Mouse (Mus musculus): ENCODE measurements around the gene Evi5.

The Evi5 gene

DNA sequence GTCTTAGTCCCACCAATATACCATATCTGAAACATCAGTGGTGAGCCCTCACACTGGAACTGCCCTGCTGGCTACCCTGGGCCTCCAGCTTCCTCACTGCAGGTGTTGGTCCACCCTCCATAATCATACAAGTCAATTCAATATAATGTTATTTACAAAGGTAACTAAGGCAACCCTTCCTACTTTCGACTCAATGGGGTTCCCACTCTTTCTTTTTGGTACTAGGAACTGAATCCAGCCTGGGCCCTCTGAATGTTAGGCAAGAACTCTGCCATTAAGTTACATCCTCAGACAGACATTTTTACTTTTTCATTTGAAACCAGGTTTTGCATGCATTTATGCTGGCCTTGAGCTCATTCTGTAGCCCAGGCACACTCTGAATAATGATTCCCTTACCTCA lies 168.6 kb downstream of the Evi5 start:
- no peak for DNase-seq (ENCODE audit: low spot score)

- no peak for DNase-seq (ENCODE audit: low spot score)
These were observed 169.2 kb downstream of the Evi5 start for GRCm38 (mm10) chr5:107705756-107706155.

DNA sequence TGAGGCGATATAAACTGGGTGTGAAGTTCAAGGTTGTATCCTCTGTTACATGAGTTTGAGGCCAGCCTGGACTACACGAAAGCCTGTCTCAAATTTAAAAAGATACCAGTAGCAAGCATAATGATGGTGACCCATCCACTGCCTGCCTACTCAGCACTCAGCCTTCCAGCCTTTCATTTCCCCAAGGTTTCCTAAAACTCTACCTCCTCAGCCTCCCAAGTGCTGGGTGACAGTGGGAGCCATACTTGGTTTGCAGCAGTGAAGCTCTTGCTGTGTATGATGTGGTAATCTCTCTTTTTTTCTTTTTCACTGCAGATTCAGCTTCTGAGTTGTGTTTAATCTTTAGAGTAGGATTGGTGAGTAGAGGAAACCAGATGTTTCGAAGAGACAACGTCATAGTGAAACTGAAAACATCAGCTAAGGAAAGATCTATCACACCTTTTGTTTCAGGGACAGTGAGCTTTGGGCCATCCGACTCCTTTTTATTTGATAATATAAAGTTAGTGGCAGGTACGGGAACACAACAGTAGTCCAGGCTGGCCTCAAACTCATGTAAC lies 171.6 kb downstream of the Evi5 start:
- DNase-seq (ENCODE audit: low spot score), result no peak

GRCm38 (mm10) chr5:107701658-107702057 lies 173.2 kb downstream of the Evi5 start:
- DNase-seq (ENCODE audit: low spot score), result no peak

DNA sequence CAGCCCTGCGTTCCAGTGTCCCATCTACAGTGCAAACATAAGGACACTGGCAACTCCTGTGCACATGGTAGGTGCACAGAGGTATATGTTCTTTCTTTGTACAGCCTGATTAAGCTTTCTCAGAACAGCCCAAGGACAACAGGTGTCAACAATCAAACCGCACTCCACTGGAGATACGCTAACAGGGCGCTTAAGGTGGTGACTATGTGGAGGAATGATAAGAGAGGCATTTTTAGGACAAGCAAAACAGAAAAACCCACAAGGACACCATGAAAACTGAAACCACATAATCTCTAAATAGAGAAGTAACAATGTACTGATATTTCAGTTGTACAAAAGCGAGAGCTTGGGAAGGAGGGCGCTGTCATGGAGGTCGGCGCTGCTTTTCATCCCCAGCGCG lies 174.0 kb downstream of the Evi5 start:
- no peak for DNase-seq (ENCODE audit: low spot score)

- DNase-seq (ENCODE audit: low spot score), result no peak
These were observed 176.0 kb downstream of the Evi5 start for GRCm38 (mm10) chr5:107698888-107699287.

GRCm38 (mm10) chr5:107695019-107695418 lies 179.9 kb downstream of the Evi5 start:
- DNase-seq (ENCODE audit: low spot score), result no peak

Data from left cerebral cortex, adult 11 months (tissue).